Mouse (Mus musculus) embryonic facial prominence, embryonic 15.5 days (tissue): Measurements from ENCODE around the gene Elf1. TPM values are rescaled to one million over a fixed set of nuclear protein-coding genes. Genes with fewer than 3 reads are reported as not detected.

Experiments
- ATAC-seq: fragments of 200-750 bp; cut with Nextera tagmentation; 2 replicates; pipeline ENCODE4 v1.8.0; 2017; ENCODE audit warnings: low read depth, moderate TSS enrichment; ENCODE audit not compliant: insufficient number of reproducible peaks, low FRiP score, low TSS enrichment
- H3K27ac ChIP-seq: fragments of 300-500 bp; sonication (generic); replicated peaks from 2 replicates; pipeline ENCODE4 v1.5.1; 2015; ENCODE audit warnings: mild to moderate bottlenecking, inconsistent platforms
- H3K27me3 ChIP-seq: fragments of 300-500 bp; sonication (generic); 2 replicates; pipeline ENCODE4 v1.6.1; 2015; ENCODE audit warnings: inconsistent platforms
- H3K36me3 ChIP-seq: fragments of 300-500 bp; sonication (generic); 2 replicates; pipeline ENCODE4 v1.6.1; 2015; ENCODE audit warnings: mild to moderate bottlenecking, inconsistent platforms
- H3K4me1 ChIP-seq: fragments of 300-500 bp; sonication (generic); 2 replicates; pipeline ENCODE4 v1.6.1; 2015; ENCODE audit warnings: inconsistent platforms
- H3K4me2 ChIP-seq: fragments of 300-500 bp; sonication (generic); replicated peaks from 2 replicates; pipeline ENCODE4 v1.6.1; 2015; ENCODE audit warnings: mild to moderate bottlenecking, inconsistent platforms
- H3K4me3 ChIP-seq: fragments of 300-500 bp; sonication (generic); replicated peaks from 2 replicates; pipeline ENCODE4 v1.5.1; 2015; ENCODE audit warnings: mild to moderate bottlenecking, inconsistent platforms
- H3K9ac ChIP-seq: fragments of 300-500 bp; sonication (generic); 2 replicates; pipeline ENCODE4 v1.6.1; 2015; ENCODE audit warnings: inconsistent platforms
- H3K9me3 ChIP-seq: fragments of 300-500 bp; sonication (generic); replicated peaks from 2 replicates; pipeline ENCODE4 v1.6.1; 2016; ENCODE audit warnings: inconsistent platforms
- WGBS: fragments of 180-500 bp; shearing (Covaris S2); methylation state at CpG from one replicate; pipeline ENCODE4 v1.1.7; 2015; 5-methylcytosine and 5-hydroxymethylcytosine counted together
- polyA plus RNA-seq: library from polyadenylated mRNA; unstranded; fragments of >200 nt; fragmentation: Nextera tagmentation; extraction: Ambion mirVana; gene quantifications from 2 replicates; pipeline ENCODE4 v1.2.1, GENCODE M21; 2015

The Elf1 gene
- polyA plus RNA-seq, 1 experiment from 2014 or later: 18.5 TPM

- WGBS: 26% methylated on average over 3 of the region's 3 CpGs
Observed at GRCm38 (mm10) chr14:79467621-79468020, 13.4 kb upstream of the Elf1 start.

DNA sequence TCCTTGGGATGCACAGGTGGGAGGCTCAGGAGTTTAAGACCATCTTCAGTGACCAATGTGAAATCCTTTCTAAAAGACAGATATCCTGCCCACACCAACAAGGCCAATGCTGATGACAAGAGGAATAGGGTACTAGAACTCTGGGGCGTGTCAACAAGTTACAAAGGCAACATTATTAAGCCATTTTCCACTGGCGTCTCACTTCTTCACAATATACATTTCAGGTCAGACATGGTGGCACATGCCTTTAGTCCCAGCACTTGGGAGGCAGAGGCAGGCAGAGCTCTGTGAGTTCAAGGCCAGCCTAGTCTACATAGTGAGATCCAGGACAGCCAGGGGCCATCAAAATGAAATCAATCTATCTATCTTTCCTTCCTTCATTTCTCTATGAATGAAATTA, 7.6 kb upstream of the Elf1 start:
- Histone ChIP-seq H3K4me1 (no peaks in the 10 kb centered on the region), H3K27me3 (no peaks in the 10 kb centered on the region), H3K9me3 (no peaks in the 10 kb centered on the region), H3K27ac (no peak overlapping the region), H3K36me3 (peaks cover 71% of the 10 kb centered on the region), H3K4me3 (no peak overlapping the region), H3K4me2 (no peak overlapping the region), H3K9ac (no peak overlapping the region)
- WGBS: 80% methylated on average over 2 of the region's 2 CpGs
- no peak for ATAC-seq

More at GRCm38 (mm10) chr14:79467621-79468020, 13.4 kb upstream of the Elf1 start:
- Histone ChIP-seq H3K9ac (no peak overlapping the region), H3K4me3 (no peak overlapping the region), H3K36me3 (peaks cover 64% of the 10 kb centered on the region), H3K4me2 (no peak overlapping the region), H3K9me3 (no peaks in the 10 kb centered on the region), H3K4me1 (no peaks in the 10 kb centered on the region), H3K27me3 (no peaks in the 10 kb centered on the region), H3K27ac (no peak overlapping the region)
- no peak for ATAC-seq

- ATAC-seq: peak; percentile 92
- H3K4me3 ChIP-seq: peak within 1 kb of the TSS; percentile 99
- WGBS: under 1% methylated on average over 82 of the region's 86 CpGs
Observed at GRCm38 (mm10) chr14:79481339-79482151, 551 bp downstream of the Elf1 start, which contains the start of gene Wbp4. Wbp4 (minus strand) TSS chr14:79481520.

DNA sequence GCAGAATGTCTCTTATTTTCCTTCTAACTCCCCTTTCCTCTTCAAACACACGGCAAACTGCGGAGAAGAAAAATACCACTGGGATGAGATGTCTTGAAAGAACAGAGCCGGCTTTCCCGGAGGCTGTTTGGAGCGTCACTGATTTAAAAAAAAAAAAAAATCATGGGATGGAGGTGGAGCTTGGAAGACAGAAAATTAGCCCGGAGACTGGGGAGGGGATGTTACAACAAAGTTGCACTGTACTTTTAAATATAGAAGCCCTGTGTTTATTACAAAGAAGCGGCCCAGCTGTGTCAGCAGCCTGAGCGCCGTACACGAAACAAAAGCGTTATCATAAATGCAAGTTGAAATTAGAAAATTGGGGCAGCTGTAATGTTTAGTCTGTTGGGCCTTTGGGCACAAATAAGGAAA, 1.3 kb downstream of the Elf1 start:
- Histone ChIP-seq H3K27me3 (no peaks in the 10 kb centered on the region), H3K27ac (peak overlapping the region; percentile 100), H3K36me3 (peaks cover 6% of the 10 kb centered on the region; the same call in 1 of the 2 replicates), H3K4me2 (peak overlapping the region; percentile 67), H3K9me3 (no peaks in the 10 kb centered on the region), H3K9ac (peak overlapping the region; percentile 100), H3K4me3 (peak overlapping the region; percentile 99), H3K4me1 (peaks cover 47% of the 10 kb centered on the region)
- under 1% methylated on average over 11 of the region's 11 CpGs for WGBS
- ATAC-seq: no peak

More at GRCm38 (mm10) chr14:79481339-79482151, 551 bp downstream of the Elf1 start, which contains the start of gene Wbp4:
- Histone ChIP-seq H3K27me3 (no peaks in the 10 kb centered on the region), H3K4me1 (peaks cover 40% of the 10 kb centered on the region), H3K36me3 (peaks cover 10% of the 10 kb centered on the region), H3K27ac (peak within 1 kb of the TSS; percentile 100), H3K4me2 (peak within 1 kb of the TSS; percentile 67), H3K9me3 (no peaks in the 10 kb centered on the region), H3K9ac (peak within 1 kb of the TSS; percentile 100)

- Histone ChIP-seq H3K4me3 (peak overlapping the region; percentile 99), H3K9ac (peak overlapping the region; percentile 100), H3K27ac (peak overlapping the region; percentile 100), H3K4me1 (peaks cover 52% of the 10 kb centered on the region), H3K9me3 (no peaks in the 10 kb centered on the region), H3K27me3 (no peaks in the 10 kb centered on the region), H3K4me2 (peak overlapping the region; percentile 67), H3K36me3 (peaks cover 3% of the 10 kb centered on the region; the same call in 1 of the 2 replicates)
- ATAC-seq: no peak
- 16% methylated on average over 15 of the region's 15 CpGs for WGBS
Observed at GRCm38 (mm10) chr14:79482747-79483355, 1.9 kb downstream of the Elf1 start.

DNA sequence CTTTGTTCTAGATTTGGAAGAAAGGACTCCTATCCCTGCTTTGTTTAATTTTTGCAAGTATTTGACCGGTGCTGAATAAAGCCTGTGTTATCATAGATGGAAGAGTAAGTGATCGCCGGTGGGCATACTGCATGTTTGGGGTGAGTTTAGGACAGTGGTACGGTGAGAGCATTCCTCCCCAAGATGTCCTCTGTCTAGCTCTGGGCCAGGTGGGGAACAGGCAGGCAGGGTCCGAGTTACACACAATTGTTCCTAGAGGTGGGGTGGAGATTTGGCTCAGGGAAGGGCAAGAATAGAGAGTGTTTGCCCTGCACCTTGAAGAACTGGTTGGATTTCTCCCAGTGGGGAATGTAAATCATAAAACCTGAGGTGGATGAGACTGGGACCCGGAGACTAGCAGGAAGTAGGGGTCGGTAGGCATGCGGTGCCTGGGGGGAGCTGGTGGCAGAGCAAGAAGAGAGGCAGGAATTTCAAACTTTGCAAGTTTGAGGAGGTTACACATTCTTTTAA, 2.7 kb downstream of the Elf1 start:
- Histone ChIP-seq H3K36me3 (peaks cover 3% of the 10 kb centered on the region; the same call in 1 of the 2 replicates), H3K27me3 (no peaks in the 10 kb centered on the region), H3K9ac (no peak overlapping the region), H3K27ac (peak overlapping the region; percentile 100), H3K4me1 (peaks cover 55% of the 10 kb centered on the region), H3K4me2 (peak overlapping the region; percentile 67), H3K4me3 (peak overlapping the region; percentile 99), H3K9me3 (no peaks in the 10 kb centered on the region)
- ATAC-seq: no peak
- WGBS: 48% methylated on average over 8 of the region's 8 CpGs

DNA sequence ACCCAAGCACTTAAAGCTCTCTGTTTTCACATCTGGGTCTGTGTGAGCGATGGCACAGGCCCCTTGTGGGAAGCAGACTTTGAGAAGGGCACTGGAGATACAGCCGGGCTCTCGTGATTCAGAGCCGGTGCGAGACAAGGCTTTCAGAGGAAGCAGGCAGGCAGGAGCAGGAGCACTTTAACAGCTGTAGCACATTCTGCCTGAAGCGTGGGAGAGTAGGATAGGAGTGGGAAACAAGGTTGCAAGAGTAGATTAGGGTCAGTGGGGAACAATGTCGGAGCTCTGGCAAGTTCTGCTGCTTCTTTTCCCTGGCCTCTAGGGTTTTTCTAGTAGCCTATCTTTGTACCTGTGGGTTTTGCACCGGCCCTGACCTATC, 5.6 kb downstream of the Elf1 start:
- H3K27me3 ChIP-seq: no peaks in the 10 kb centered on the region
- H3K9ac ChIP-seq: no peak overlapping the region
- peak overlapping the region; percentile 39; the same call in 1 of the 2 replicates for H3K4me3 ChIP-seq
- H3K4me1 ChIP-seq: peaks cover 45% of the 10 kb centered on the region
- H3K9me3 ChIP-seq: no peaks in the 10 kb centered on the region
- 23% methylated on average over 8 of the region's 8 CpGs for WGBS
- no peak for ATAC-seq
- H3K4me2 ChIP-seq: peak overlapping the region; percentile 56
- no peaks in the 10 kb centered on the region for H3K36me3 ChIP-seq
- H3K27ac ChIP-seq: peak overlapping the region; percentile 44

DNA sequence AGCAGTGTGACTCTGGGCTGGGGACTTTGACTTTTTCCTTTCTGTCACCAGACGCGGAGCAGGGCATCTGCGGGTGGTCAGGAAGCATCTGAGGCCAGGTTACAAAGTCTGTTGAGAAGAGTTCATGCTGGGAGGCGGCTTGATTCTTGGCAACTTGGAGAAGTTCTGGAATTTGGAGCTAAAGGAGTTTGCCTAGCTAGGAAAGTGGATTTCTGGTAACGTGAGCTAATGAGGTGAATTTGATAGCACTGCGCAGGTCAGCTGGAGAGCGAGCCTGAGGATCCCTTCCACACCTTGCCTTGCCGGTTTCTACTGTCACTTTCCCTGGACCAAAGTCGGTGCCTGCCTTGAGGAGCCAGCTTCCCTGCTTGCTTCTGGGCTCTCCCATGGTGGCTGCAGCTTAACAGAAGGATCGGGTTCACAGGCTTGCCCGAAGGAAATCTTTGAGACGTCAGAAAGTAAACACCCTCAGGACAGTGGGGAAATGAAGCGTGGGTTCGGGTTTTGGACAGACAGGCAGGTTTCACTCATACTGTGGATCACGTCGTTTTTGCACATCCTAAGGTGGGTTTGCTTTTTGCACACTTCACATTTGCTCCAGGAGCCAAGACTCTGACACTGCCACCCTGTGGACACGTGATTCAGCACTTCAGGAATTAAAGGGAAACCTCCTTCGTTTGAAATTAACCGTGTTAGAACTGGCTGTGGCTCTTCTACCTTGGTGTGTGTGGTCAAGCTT, 6.2 kb downstream of the Elf1 start:
- Histone ChIP-seq H3K4me2 (peak overlapping the region; percentile 56), H3K36me3 (0 out of 2 replicates have a peak, but pooled peaks cover 4% of the 10 kb centered on the region), H3K9ac (no peak overlapping the region), H3K9me3 (no peaks in the 10 kb centered on the region), H3K27ac (peak overlapping the region; percentile 44), H3K4me1 (peaks cover 45% of the 10 kb centered on the region), H3K4me3 (peak overlapping the region; percentile 39), H3K27me3 (no peaks in the 10 kb centered on the region)
- WGBS: 6% methylated on average over 19 of the region's 19 CpGs
- ATAC-seq: no peak

DNA sequence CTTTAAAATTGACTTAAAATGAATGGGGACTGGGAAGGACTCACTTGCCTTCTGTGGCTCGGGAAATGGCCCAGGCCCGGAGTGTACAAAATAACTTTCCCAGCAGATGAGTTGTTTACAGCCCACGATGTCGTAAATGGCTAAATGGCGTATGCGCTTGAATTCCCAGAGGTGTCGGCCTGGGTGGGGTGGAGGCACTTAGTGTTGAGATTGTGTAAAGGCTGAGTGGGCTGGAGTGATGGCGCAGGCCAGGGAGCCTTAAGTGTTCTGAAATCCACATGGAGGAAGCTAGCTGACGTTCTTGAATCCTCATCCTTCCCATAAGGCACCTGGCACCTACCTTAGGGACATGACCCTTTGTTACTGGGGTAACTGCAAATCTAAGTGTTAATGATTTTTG, 7.5 kb downstream of the Elf1 start:
- H3K9me3 ChIP-seq: no peaks in the 10 kb centered on the region
- no peak overlapping the region for H3K9ac ChIP-seq
- WGBS: 79% methylated on average over 9 of the region's 9 CpGs
- no peak overlapping the region for H3K4me3 ChIP-seq
- H3K4me2 ChIP-seq: no peak overlapping the region
- peaks cover 36% of the 10 kb centered on the region for H3K4me1 ChIP-seq
- no peak for ATAC-seq
- H3K27ac ChIP-seq: no peak overlapping the region
- H3K27me3 ChIP-seq: no peaks in the 10 kb centered on the region
- H3K36me3 ChIP-seq: 0 out of 2 replicates have a peak, but pooled peaks cover 4% of the 10 kb centered on the region

DNA sequence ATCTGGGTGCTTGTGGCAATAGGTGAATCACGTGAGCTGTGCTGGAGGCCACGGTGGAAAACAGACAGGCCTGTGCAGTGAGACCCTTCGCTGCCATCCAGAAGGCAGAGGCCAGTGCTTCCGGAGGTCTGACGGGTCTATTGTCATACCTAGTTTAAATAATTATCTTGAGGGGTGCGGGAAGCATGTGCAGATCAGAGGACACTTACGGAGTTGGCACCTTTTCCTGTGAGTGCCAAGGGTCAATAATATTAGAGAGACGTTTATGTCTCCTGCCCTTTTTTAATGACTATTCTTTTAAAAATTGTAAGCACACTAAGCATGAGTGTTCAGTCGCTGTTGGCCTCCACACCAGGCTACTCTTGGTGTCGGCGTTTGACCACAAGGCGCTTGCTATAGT, 8.2 kb downstream of the Elf1 start:
- H3K27ac ChIP-seq: no peak overlapping the region
- peaks cover 31% of the 10 kb centered on the region for H3K4me1 ChIP-seq
- no peak overlapping the region for H3K4me2 ChIP-seq
- H3K9ac ChIP-seq: no peak overlapping the region
- no peak for ATAC-seq
- H3K4me3 ChIP-seq: no peak overlapping the region
- no peaks in the 10 kb centered on the region for H3K9me3 ChIP-seq
- 0 out of 2 replicates have a peak, but pooled peaks cover 4% of the 10 kb centered on the region for H3K36me3 ChIP-seq
- H3K27me3 ChIP-seq: no peaks in the 10 kb centered on the region
- WGBS: 76% methylated on average over 12 of the region's 12 CpGs

DNA sequence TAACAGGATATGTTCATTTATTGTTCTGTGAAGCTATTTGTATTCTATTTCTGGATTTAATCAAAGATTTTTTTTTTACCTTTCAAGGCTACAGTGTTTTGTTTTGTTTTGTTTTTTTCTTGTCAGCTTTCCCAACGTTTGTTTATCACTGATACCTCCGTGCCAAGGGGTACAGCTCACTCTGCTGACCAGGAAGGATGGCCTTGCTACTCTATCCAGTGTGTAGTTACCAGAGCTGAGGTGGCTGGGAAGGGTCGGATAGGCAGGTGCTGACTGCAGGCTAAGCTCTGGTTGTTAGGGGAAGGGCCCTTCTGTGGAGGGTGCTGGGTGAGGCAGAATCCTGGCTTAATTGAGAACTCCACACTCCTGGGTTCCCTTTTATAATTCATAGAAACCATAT, 9.3 kb downstream of the Elf1 start:
- H3K9ac ChIP-seq: no peak overlapping the region
- WGBS: 70% methylated on average over 3 of the region's 3 CpGs
- no peak for ATAC-seq

More for the DNA sequence above, 9.3 kb downstream of the Elf1 start:
- Histone ChIP-seq H3K4me3 (no peak overlapping the region), H3K36me3 (0 out of 2 replicates have a peak, but pooled peaks cover 4% of the 10 kb centered on the region), H3K4me2 (no peak overlapping the region), H3K4me1 (peaks cover 25% of the 10 kb centered on the region), H3K27me3 (no peaks in the 10 kb centered on the region), H3K9me3 (no peaks in the 10 kb centered on the region), H3K27ac (no peak overlapping the region)
